Mouse (Mus musculus) 416B (cell line): ENCODE measurements around the gene Got2.

Experiments used
- DNase-seq: peaks from one replicate; pipeline ENCODE4 v3.0.0; 2011; ENCODE audit warnings: low read depth

The Got2 gene

DNA sequence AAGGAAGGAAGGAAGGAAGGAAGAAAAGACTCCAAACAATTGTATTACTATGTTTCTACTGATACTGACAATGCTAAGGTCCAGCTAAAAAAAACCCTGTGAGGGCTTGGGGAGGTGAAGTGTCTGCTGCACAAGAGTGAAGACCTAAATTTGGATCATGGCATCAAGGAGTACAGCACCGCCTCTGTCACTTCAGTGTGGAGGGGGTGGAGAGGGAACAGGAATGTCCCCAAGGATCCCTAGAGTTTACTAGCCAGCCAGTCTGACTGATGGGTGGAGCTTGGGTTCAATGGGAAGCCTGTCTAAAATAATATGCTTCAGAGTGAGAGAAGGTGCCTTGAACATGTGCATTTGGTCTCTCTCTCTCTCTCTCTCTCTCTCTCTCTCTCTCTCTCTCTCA is 70.1 kb downstream of the Got2 start:
- no peak for DNase-seq

- DNase-seq, result no peak
Observed at GRCm38 (mm10) chr8:95817597-95817996, 70.8 kb downstream of the Got2 start.

GRCm38 (mm10) chr8:95816044-95816708 is 72.2 kb downstream of the Got2 start:
- DNase-seq, result no peak
